Mouse (Mus musculus) bone marrow macrophage, adult 2 months (primary cell): Measurements from ENCODE around the gene Ccdc146. TPM values are rescaled to one million over a fixed set of nuclear protein-coding genes. Genes with fewer than 3 reads are reported as not detected.
A peak's percentile ranks its signal among the peaks of the same experiment; 100 is the strongest.
"Not testable (repeated sequence)": the region's sequence is repeated elsewhere in the genome, so short reads cannot be mapped to it uniquely, and the experiment has no call there.

ENCODE experiments used
- H3K27ac ChIP-seq: 2 replicates; pipeline ENCODE4 v1.5.1; 2012; ENCODE audit warnings: low read depth, low read length; ENCODE audit not compliant: insufficient read depth
- H3K4me1 ChIP-seq: 2 replicates; pipeline ENCODE4 v1.6.1; 2012; ENCODE audit warnings: low read length; ENCODE audit not compliant: control insufficient read depth, insufficient read depth
- H3K4me3 ChIP-seq: 2 replicates; pipeline ENCODE4 v1.5.1; 2012; ENCODE audit warnings: mild to moderate bottlenecking, low read length, moderate library complexity; ENCODE audit not compliant: insufficient read depth
- CTCF ChIP-seq: IDR thresholded peaks from 2 replicates; pipeline ENCODE4 v1.5.1; 2012; ENCODE audit warnings: low read depth, mild to moderate bottlenecking, low read length, moderate library complexity
- POLR2A ChIP-seq: IDR thresholded peaks from 2 replicates; pipeline ENCODE4 v1.6.1; 2012; ENCODE audit warnings: mild to moderate bottlenecking, low read depth, low read length, borderline replicate concordance
- polyA plus RNA-seq: library from polyadenylated mRNA; stranded (reverse); fragments of >200 nt; gene quantifications from 2 replicates; pipeline ENCODE4 v1.2.4, GENCODE M21; 2012; ENCODE audit not compliant: missing spikeins, insufficient read depth, insufficient read length

The Ccdc146 gene
- polyA plus RNA-seq, 1 experiment, result not detected

GRCm38 (mm10) chr5:21299076-21299755, 125.3 kb downstream of the Ccdc146 start:
- TF ChIP-seq POLR2A (no peak), CTCF (no peak)
- Histone ChIP-seq H3K4me3 (no peak overlapping the region), H3K4me1 (peaks cover 11% of the 10 kb centered on the region), H3K27ac (no peak overlapping the region)

- TF ChIP-seq POLR2A, result no peak
- TF ChIP-seq CTCF, result no peak
- Histone ChIP-seq H3K4me3 (no peak overlapping the region), H3K4me1 (peaks cover 11% of the 10 kb centered on the region), H3K27ac (no peak overlapping the region)
Measured at GRCm38 (mm10) chr5:21295683-21296082, 128.8 kb downstream of the Ccdc146 start.

GRCm38 (mm10) chr5:21290594-21290993, 133.9 kb downstream of the Ccdc146 start:
- Histone ChIP-seq H3K27ac (no peak overlapping the region), H3K4me1 (peaks cover 6% of the 10 kb centered on the region), H3K4me3 (no peak overlapping the region)
- no peak for TF ChIP-seq CTCF
- TF ChIP-seq POLR2A, result no peak

- Histone ChIP-seq H3K4me1 (peaks cover 8% of the 10 kb centered on the region), H3K4me3 (no peak overlapping the region), H3K27ac (no peak overlapping the region)
- TF ChIP-seq POLR2A (no peak), CTCF (no peak)
Measured at GRCm38 (mm10) chr5:21288658-21289435, 135.6 kb downstream of the Ccdc146 start.

GRCm38 (mm10) chr5:21283356-21284062, 141.0 kb downstream of the Ccdc146 start:
- TF ChIP-seq CTCF (no peak), POLR2A (no peak)
- H3K4me1 ChIP-seq, result peaks cover 17% of the 10 kb centered on the region
- peak overlapping the region; percentile 93 for H3K27ac ChIP-seq
- H3K4me3 ChIP-seq, result no peak overlapping the region

- H3K27ac ChIP-seq, H3K4me3 ChIP-seq, H3K4me1 ChIP-seq: not testable (repeated sequence)
Measured at GRCm38 (mm10) chr5:21277685-21278084, 146.8 kb downstream of the Ccdc146 start.

- Histone ChIP-seq H3K27ac (peak overlapping the region; percentile 76), H3K4me3 (no peak overlapping the region), H3K4me1 (peaks cover 35% of the 10 kb centered on the region)
- TF ChIP-seq POLR2A, result no peak
- TF ChIP-seq CTCF, result no peak
Measured at GRCm38 (mm10) chr5:21271386-21272354, 152.8 kb downstream of the Ccdc146 start.

- TF ChIP-seq CTCF (no peak), POLR2A (no peak)
- H3K4me3 ChIP-seq, result no peak overlapping the region
- peaks cover 35% of the 10 kb centered on the region for H3K4me1 ChIP-seq
- H3K27ac ChIP-seq, result peak overlapping the region; percentile 76
Measured at GRCm38 (mm10) chr5:21270756-21271155, 153.7 kb downstream of the Ccdc146 start.

- TF ChIP-seq POLR2A (no peak), CTCF (no peak)
- peak overlapping the region; percentile 70 for H3K27ac ChIP-seq
- H3K4me3 ChIP-seq, result no peak overlapping the region
- peaks cover 35% of the 10 kb centered on the region for H3K4me1 ChIP-seq
Measured at GRCm38 (mm10) chr5:21269446-21269845, 155.0 kb downstream of the Ccdc146 start.
